Mouse (Mus musculus): ENCODE measurements around the gene Txn2. TPM values are rescaled to one million over a fixed set of nuclear protein-coding genes. Genes with fewer than 3 reads are reported as not detected.

The Txn2 gene
- polyA plus RNA-seq, 1 experiment from 2014 or later, result 216 TPM

- Histone ChIP-seq H3K9ac (no peak overlapping the region), H3K36me3 (replicated peaks; ENCODE audit: control insufficient read depth, insufficient read depth) (peaks cover 48% of the 10 kb centered on the region), H3K27ac (no peak overlapping the region), H3K4me2 (replicated peaks) (no peak overlapping the region), H3K4me3 (replicated peaks; ENCODE audit: low read length) (no peak overlapping the region), H3K27me3 (ENCODE audit: control insufficient read depth, insufficient read depth, low read length) (no peaks in the 10 kb centered on the region), H3K9me3 (ENCODE audit: control insufficient read depth, low read length) (no peaks in the 10 kb centered on the region), H3K4me1 (replicated peaks; ENCODE audit: control insufficient read depth, insufficient read depth, low read length) (peaks cover 17% of the 10 kb centered on the region)
- ATAC-seq (ENCODE audit: low FRiP score) (no peak), DNase-seq (ENCODE audit: low spot score) (no peak)
- WGBS, result 96% methylated on average over 5 of the region's 5 CpGs
Measured at GRCm38 (mm10) chr15:77926921-77927320, 1.9 kb downstream of the Txn2 start.

GRCm38 (mm10) chr15:77925195-77925594 lies 3.6 kb downstream of the Txn2 start:
- ATAC-seq (ENCODE audit: low FRiP score) (no peak), DNase-seq (ENCODE audit: low spot score) (no peak)
- Histone ChIP-seq H3K27ac (no peak overlapping the region), H3K27me3 (ENCODE audit: control insufficient read depth, insufficient read depth, low read length) (no peaks in the 10 kb centered on the region), H3K4me2 (replicated peaks) (no peak overlapping the region), H3K4me1 (replicated peaks; ENCODE audit: control insufficient read depth, insufficient read depth, low read length) (peaks cover 17% of the 10 kb centered on the region), H3K36me3 (replicated peaks; ENCODE audit: control insufficient read depth, insufficient read depth) (peaks cover 65% of the 10 kb centered on the region), H3K9ac (no peak overlapping the region), H3K4me3 (replicated peaks; ENCODE audit: low read length) (no peak overlapping the region), H3K9me3 (ENCODE audit: control insufficient read depth, low read length) (no peaks in the 10 kb centered on the region)
- 96% methylated on average over 2 of the region's 2 CpGs for WGBS

GRCm38 (mm10) chr15:77923267-77924035 lies 5.4 kb downstream of the Txn2 start:
- Histone ChIP-seq H3K36me3 (replicated peaks; ENCODE audit: control insufficient read depth, insufficient read depth) (peaks cover 81% of the 10 kb centered on the region), H3K27me3 (ENCODE audit: control insufficient read depth, insufficient read depth, low read length) (no peaks in the 10 kb centered on the region), H3K9me3 (ENCODE audit: control insufficient read depth, low read length) (no peaks in the 10 kb centered on the region), H3K4me1 (replicated peaks; ENCODE audit: control insufficient read depth, insufficient read depth, low read length) (peaks cover 8% of the 10 kb centered on the region), H3K9ac (no peak overlapping the region), H3K4me2 (replicated peaks) (no peak overlapping the region), H3K27ac (no peak overlapping the region), H3K4me3 (replicated peaks; ENCODE audit: low read length) (no peak overlapping the region)
- DNase-seq (ENCODE audit: low spot score) (no peak), ATAC-seq (ENCODE audit: low FRiP score) (no peak)
- 73% methylated on average over 9 of the region's 9 CpGs for WGBS

GRCm38 (mm10) chr15:77922710-77923109 lies 6.1 kb downstream of the Txn2 start:
- no peak for DNase-seq (ENCODE audit: low spot score)

GRCm38 (mm10) chr15:77921636-77922035 lies 7.2 kb downstream of the Txn2 start:
- H3K4me3 ChIP-seq (replicated peaks; ENCODE audit: low read length), result no peak overlapping the region
- no peaks in the 10 kb centered on the region for H3K9me3 ChIP-seq (ENCODE audit: control insufficient read depth, low read length)
- H3K36me3 ChIP-seq (replicated peaks; ENCODE audit: control insufficient read depth, insufficient read depth), result peaks cover 83% of the 10 kb centered on the region
- ATAC-seq (ENCODE audit: low FRiP score) (no peak), DNase-seq (ENCODE audit: low spot score) (no peak)
- H3K27me3 ChIP-seq (ENCODE audit: control insufficient read depth, insufficient read depth, low read length), result no peaks in the 10 kb centered on the region
- H3K4me1 ChIP-seq (replicated peaks; ENCODE audit: control insufficient read depth, insufficient read depth, low read length), result no peaks in the 10 kb centered on the region
- WGBS, result 92% methylated on average over 6 of the region's 6 CpGs
- no peak overlapping the region for H3K27ac ChIP-seq
- no peak overlapping the region for H3K9ac ChIP-seq
- no peak overlapping the region for H3K4me2 ChIP-seq (replicated peaks)

More at GRCm38 (mm10) chr15:77922710-77923109, 6.1 kb downstream of the Txn2 start:
- Histone ChIP-seq H3K9me3 (ENCODE audit: control insufficient read depth, low read length) (no peaks in the 10 kb centered on the region), H3K36me3 (replicated peaks; ENCODE audit: control insufficient read depth, insufficient read depth) (peaks cover 88% of the 10 kb centered on the region), H3K27me3 (ENCODE audit: control insufficient read depth, insufficient read depth, low read length) (no peaks in the 10 kb centered on the region), H3K4me3 (replicated peaks; ENCODE audit: low read length) (no peak overlapping the region), H3K4me1 (replicated peaks; ENCODE audit: control insufficient read depth, insufficient read depth, low read length) (peaks cover 3% of the 10 kb centered on the region), H3K9ac (no peak overlapping the region), H3K4me2 (replicated peaks) (no peak overlapping the region), H3K27ac (no peak overlapping the region)
- ATAC-seq (ENCODE audit: low FRiP score), result no peak
- 88% methylated on average over 9 of the region's 9 CpGs for WGBS

GRCm38 (mm10) chr15:77920511-77921462 lies 8.0 kb downstream of the Txn2 start:
- Histone ChIP-seq H3K4me1 (replicated peaks; ENCODE audit: control insufficient read depth, insufficient read depth, low read length) (no peaks in the 10 kb centered on the region), H3K9me3 (ENCODE audit: control insufficient read depth, low read length) (no peaks in the 10 kb centered on the region), H3K27me3 (ENCODE audit: control insufficient read depth, insufficient read depth, low read length) (no peaks in the 10 kb centered on the region), H3K9ac (no peak overlapping the region), H3K4me2 (replicated peaks) (no peak overlapping the region), H3K27ac (no peak overlapping the region), H3K36me3 (replicated peaks; ENCODE audit: control insufficient read depth, insufficient read depth) (peaks cover 82% of the 10 kb centered on the region), H3K4me3 (replicated peaks; ENCODE audit: low read length) (no peak overlapping the region)
- WGBS, result 84% methylated on average over 10 of the region's 10 CpGs
- ATAC-seq (ENCODE audit: low FRiP score) (no peak), DNase-seq (ENCODE audit: low spot score) (no peak)

GRCm38 (mm10) chr15:77919441-77919840 lies 9.4 kb downstream of the Txn2 start:
- Histone ChIP-seq H3K36me3 (replicated peaks; ENCODE audit: control insufficient read depth, insufficient read depth) (peaks cover 88% of the 10 kb centered on the region), H3K9ac (no peak overlapping the region), H3K27me3 (ENCODE audit: control insufficient read depth, insufficient read depth, low read length) (no peaks in the 10 kb centered on the region), H3K4me1 (replicated peaks; ENCODE audit: control insufficient read depth, insufficient read depth, low read length) (no peaks in the 10 kb centered on the region), H3K27ac (no peak overlapping the region), H3K9me3 (ENCODE audit: control insufficient read depth, low read length) (no peaks in the 10 kb centered on the region), H3K4me2 (replicated peaks) (no peak overlapping the region), H3K4me3 (replicated peaks; ENCODE audit: low read length) (no peak overlapping the region)
- ATAC-seq (ENCODE audit: low FRiP score) (no peak), DNase-seq (ENCODE audit: low spot score) (no peak)
- 94% methylated on average over 12 of the region's 12 CpGs for WGBS

GRCm38 (mm10) chr15:77916851-77917544 lies 11.8 kb downstream of the Txn2 start:
- no peak overlapping the region for H3K4me3 ChIP-seq (replicated peaks; ENCODE audit: low read length)
- peaks cover 65% of the 10 kb centered on the region for H3K36me3 ChIP-seq (replicated peaks; ENCODE audit: control insufficient read depth, insufficient read depth)
- H3K27ac ChIP-seq, result no peak overlapping the region
- no peaks in the 10 kb centered on the region for H3K4me1 ChIP-seq (replicated peaks; ENCODE audit: control insufficient read depth, insufficient read depth, low read length)
- ATAC-seq (ENCODE audit: low FRiP score), result peak; percentile 64
- no peaks in the 10 kb centered on the region for H3K27me3 ChIP-seq (ENCODE audit: control insufficient read depth, insufficient read depth, low read length)
- no peak overlapping the region for H3K9ac ChIP-seq
- DNase-seq (ENCODE audit: low spot score), result peak; percentile 96
- H3K4me2 ChIP-seq (replicated peaks), result no peak overlapping the region
- WGBS, result 44% methylated on average over 8 of the region's 8 CpGs
- H3K9me3 ChIP-seq (ENCODE audit: control insufficient read depth, low read length), result no peaks in the 10 kb centered on the region

GRCm38 (mm10) chr15:77915287-77915686 lies 13.5 kb downstream of the Txn2 start:
- Histone ChIP-seq H3K9me3 (ENCODE audit: control insufficient read depth, low read length) (no peaks in the 10 kb centered on the region), H3K4me3 (replicated peaks; ENCODE audit: low read length) (no peak overlapping the region), H3K36me3 (replicated peaks; ENCODE audit: control insufficient read depth, insufficient read depth) (peaks cover 48% of the 10 kb centered on the region), H3K27ac (no peak overlapping the region), H3K4me1 (replicated peaks; ENCODE audit: control insufficient read depth, insufficient read depth, low read length) (no peaks in the 10 kb centered on the region), H3K9ac (no peak overlapping the region), H3K4me2 (replicated peaks) (no peak overlapping the region), H3K27me3 (ENCODE audit: control insufficient read depth, insufficient read depth, low read length) (no peaks in the 10 kb centered on the region)
- ATAC-seq (ENCODE audit: low FRiP score), result no peak
- WGBS, result 94% methylated on average over 4 of the region's 4 CpGs
- no peak for DNase-seq (ENCODE audit: low spot score)

Data from hindbrain, embryonic 14.5 days (tissue).